Mouse (Mus musculus) v-Abl transformed pro-B cells (cell line): ENCODE results near the gene Atp13a3.

Experiments used
- in situ Hi-C, 2 experiments: fragments of 400-800 bp; cut with MboI; formaldehyde crosslinking; loops; one replicate each; pipeline ENCODE4 v1.15.1; 2025; ENCODE audit not compliant: unreplicated experiment in 2 of 2

Atp13a3 gene

GRCm38 (mm10) chr16:30290436-30290835, 115.3 kb downstream of the Atp13a3 start:
- in situ Hi-C loops = no loop called here

- in situ Hi-C loops = no loop called here
Observed at GRCm38 (mm10) chr16:30285701-30286100, 120.1 kb downstream of the Atp13a3 start.

GRCm38 (mm10) chr16:30283743-30284337, 121.9 kb downstream of the Atp13a3 start:
- in situ Hi-C loops = no loop called here

GRCm38 (mm10) chr16:30282844-30283495, 122.8 kb downstream of the Atp13a3 start, which contains the start of gene Lrrc15:
TSS of gene Lrrc15 (minus strand) at chr16:30283256.
- in situ Hi-C loops = no loop called here

- in situ Hi-C loops = no loop called here
Observed at GRCm38 (mm10) chr16:30280676-30281297, 125.0 kb downstream of the Atp13a3 start.

- in situ Hi-C loops = no loop called here
Observed at GRCm38 (mm10) chr16:30278406-30278805, 127.4 kb downstream of the Atp13a3 start.

GRCm38 (mm10) chr16:30275558-30276340, 130.0 kb downstream of the Atp13a3 start:
- in situ Hi-C loops = no loop called here

- in situ Hi-C loops = loop anchor here in 1 of 2 experiments (25.0 kb wide), 2 partner anchors 789 to 1089 kb away; no protein-coding TSS in a partner anchor
Observed at GRCm38 (mm10) chr16:30273065-30273464, 132.7 kb downstream of the Atp13a3 start.

- in situ Hi-C loops = loop anchor here in 1 of 2 experiments (25.0 kb wide), 2 partner anchors 790 to 1090 kb away; no protein-coding TSS in a partner anchor
Observed at GRCm38 (mm10) chr16:30271941-30272595, 133.7 kb downstream of the Atp13a3 start.

- in situ Hi-C loops = loop anchor here in 1 of 2 experiments (25.0 kb wide), 2 partner anchors 791 to 1091 kb away; no protein-coding TSS in a partner anchor
Observed at GRCm38 (mm10) chr16:30271223-30271761, 134.5 kb downstream of the Atp13a3 start.

- in situ Hi-C loops = loop anchor here in 1 of 2 experiments (25.0 kb wide), 2 partner anchors 795 to 1095 kb away; no protein-coding TSS in a partner anchor
Observed at GRCm38 (mm10) chr16:30267359-30267758, 138.4 kb downstream of the Atp13a3 start, which contains the start of gene Cpn2. TSS of gene Cpn2 (minus strand) at chr16:30267499.

GRCm38 (mm10) chr16:30266561-30266960, 139.2 kb downstream of the Atp13a3 start:
- in situ Hi-C loops = loop anchor here in 1 of 2 experiments (25.0 kb wide), 2 partner anchors 796 to 1096 kb away; no protein-coding TSS in a partner anchor

GRCm38 (mm10) chr16:30265611-30266010, 140.2 kb downstream of the Atp13a3 start:
- in situ Hi-C loops = loop anchor here in 1 of 2 experiments (25.0 kb wide), 2 partner anchors 797 to 1097 kb away; no protein-coding TSS in a partner anchor

- in situ Hi-C loops = loop anchor here in 1 of 2 experiments (25.0 kb wide), 2 partner anchors 799 to 1099 kb away; no protein-coding TSS in a partner anchor
Observed at GRCm38 (mm10) chr16:30263156-30263555, 142.6 kb downstream of the Atp13a3 start.

GRCm38 (mm10) chr16:30262664-30263063, 143.1 kb downstream of the Atp13a3 start:
- in situ Hi-C loops = loop anchor here in 1 of 2 experiments (25.0 kb wide), 2 partner anchors 800 to 1100 kb away; no protein-coding TSS in a partner anchor
